Mouse (Mus musculus) lung, postnatal 25 days (tissue): ENCODE data around the gene Nckap1l.

Source experiments
- DNase-seq: peaks from one replicate; pipeline ENCODE4 v3.0.0; 2022; ENCODE audit warnings: low spot score

Nckap1l gene

GRCm38 (mm10) chr15:103539259-103539658 is 85.7 kb downstream of the Nckap1l start:
- DNase-seq, result no peak

DNA sequence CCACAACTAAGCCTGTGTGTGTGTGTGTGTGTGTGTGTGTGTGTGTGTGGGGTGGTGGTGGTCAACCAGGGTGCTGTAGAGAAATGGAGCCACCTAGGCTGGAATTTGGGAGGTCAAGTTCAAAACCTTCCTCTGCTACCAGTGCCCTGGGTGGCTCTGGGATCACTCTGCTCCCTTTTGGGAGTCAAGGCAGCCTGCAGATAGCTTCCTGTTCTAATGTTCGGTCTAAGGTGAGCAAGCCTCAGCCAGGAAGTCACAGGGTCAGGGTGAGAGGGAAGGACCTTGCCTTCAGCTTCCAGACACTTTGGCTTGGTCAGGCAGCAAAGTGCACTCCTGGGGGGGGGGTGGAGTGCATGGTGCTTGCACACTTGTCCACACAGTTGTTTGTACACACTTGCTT is 87.1 kb downstream of the Nckap1l start:
- DNase-seq, result no peak

DNA sequence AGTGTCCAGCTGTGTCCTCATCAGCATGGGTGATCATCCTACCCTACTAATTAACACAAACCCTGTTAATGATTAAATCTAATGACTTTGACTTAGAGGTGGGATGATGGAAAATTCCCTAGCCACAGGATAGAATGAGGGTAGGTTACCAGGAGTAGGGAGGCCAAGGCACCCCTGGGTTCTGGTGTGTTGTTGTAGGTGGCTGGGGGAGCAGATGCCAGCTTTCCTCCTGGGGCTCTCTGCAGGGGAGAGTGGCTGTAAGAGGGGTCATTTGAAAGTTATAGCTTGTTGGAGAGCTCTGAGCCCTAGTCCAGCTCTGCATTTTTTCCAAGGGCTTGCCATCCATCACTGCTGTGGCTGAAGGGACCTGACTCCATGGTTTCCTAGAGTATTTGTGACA is 88.9 kb downstream of the Nckap1l start:
- DNase-seq, result no peak

DNA sequence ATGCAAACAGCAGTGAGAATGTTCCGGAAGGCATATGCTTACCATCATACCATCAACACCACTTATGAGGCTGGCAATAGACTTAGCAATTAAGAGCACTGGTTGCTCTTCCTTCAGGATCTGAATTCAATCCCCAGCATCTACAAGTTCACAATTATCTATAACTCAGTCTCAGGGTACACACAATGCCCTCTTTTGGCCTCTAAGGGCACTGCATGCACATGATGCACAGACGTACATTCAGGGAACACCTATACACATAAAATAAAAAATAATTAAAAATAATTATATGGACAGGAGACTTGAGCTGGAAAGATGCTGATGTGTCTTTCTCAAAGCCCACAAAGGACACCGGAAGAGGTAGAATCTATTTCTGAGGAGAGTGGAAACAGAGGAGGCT is 94.4 kb downstream of the Nckap1l start:
- DNase-seq, result no peak
